Mouse (Mus musculus): ENCODE measurements around the gene Ms4a13. TPM values are rescaled to one million over a fixed set of nuclear protein-coding genes. Genes with fewer than 3 reads are reported as not detected.

Ms4a13 gene
- not detected in 2 replicates for polyA plus RNA-seq (2012)

GRCm38 (mm10) chr19:11196546-11196945, at the start of gene Ms4a13:
Gene Ms4a13, minus strand, starts transcription at chr19:11196737.
- Histone ChIP-seq H3K4me1 (ENCODE audit: control insufficient read depth) (no peaks in the 10 kb centered on the region), H3K4me3 (replicated peaks) (no peak within 1 kb of the TSS), H3K36me3 (ENCODE audit: control insufficient read depth) (no peaks in the 10 kb centered on the region), H3K27me3 (ENCODE audit: control insufficient read depth) (no peaks in the 10 kb centered on the region), H3K9me3 (ENCODE audit: control insufficient read depth, low read length) (no peaks in the 10 kb centered on the region)
- no peak for TF ChIP-seq TAL1 (IDR thresholded peaks at IDR 0.05; ENCODE audit: low read length)
- TF ChIP-seq GATA1 (IDR thresholded peaks at IDR 0.05; ENCODE audit: low read length), result no peak

GRCm38 (mm10) chr19:11244230-11244629, 47.7 kb upstream of the Ms4a13 start:
- Histone ChIP-seq H3K4me3 (replicated peaks) (no peak overlapping the region), H3K27me3 (ENCODE audit: control insufficient read depth) (no peaks in the 10 kb centered on the region), H3K36me3 (ENCODE audit: control insufficient read depth) (no peaks in the 10 kb centered on the region), H3K9me3 (ENCODE audit: control insufficient read depth, low read length) (no peaks in the 10 kb centered on the region), H3K4me1 (ENCODE audit: control insufficient read depth) (no peaks in the 10 kb centered on the region)
- TF ChIP-seq GATA1 (IDR thresholded peaks at IDR 0.05; ENCODE audit: low read length), result no peak
- TF ChIP-seq TAL1 (IDR thresholded peaks at IDR 0.05; ENCODE audit: low read length), result no peak

- no peaks in the 10 kb centered on the region for H3K4me1 ChIP-seq (ENCODE audit: control insufficient read depth)
Measured at GRCm38 (mm10) chr19:11242560-11242959, 46.0 kb upstream of the Ms4a13 start.

GRCm38 (mm10) chr19:11235820-11236219, 39.3 kb upstream of the Ms4a13 start:
- H3K4me1 ChIP-seq (ENCODE audit: control insufficient read depth), result no peaks in the 10 kb centered on the region
- TF ChIP-seq GATA1 (IDR thresholded peaks at IDR 0.05; ENCODE audit: low read length) (no peak), TAL1 (IDR thresholded peaks at IDR 0.05; ENCODE audit: low read length) (no peak)
- no peaks in the 10 kb centered on the region for H3K36me3 ChIP-seq (ENCODE audit: control insufficient read depth)
- H3K27me3 ChIP-seq (ENCODE audit: control insufficient read depth), result no peaks in the 10 kb centered on the region
- no peak overlapping the region for H3K4me3 ChIP-seq (replicated peaks)
- H3K9me3 ChIP-seq (ENCODE audit: control insufficient read depth, low read length), result no peaks in the 10 kb centered on the region

More at GRCm38 (mm10) chr19:11242560-11242959, 46.0 kb upstream of the Ms4a13 start:
- Histone ChIP-seq H3K9me3 (ENCODE audit: control insufficient read depth, low read length) (no peaks in the 10 kb centered on the region), H3K36me3 (ENCODE audit: control insufficient read depth) (no peaks in the 10 kb centered on the region), H3K27me3 (ENCODE audit: control insufficient read depth) (no peaks in the 10 kb centered on the region), H3K4me3 (replicated peaks) (no peak overlapping the region)
- TF ChIP-seq TAL1 (IDR thresholded peaks at IDR 0.05; ENCODE audit: low read length) (no peak), GATA1 (IDR thresholded peaks at IDR 0.05; ENCODE audit: low read length) (no peak)

GRCm38 (mm10) chr19:11234921-11235735, 38.6 kb upstream of the Ms4a13 start:
- Histone ChIP-seq H3K4me3 (replicated peaks) (no peak overlapping the region), H3K4me1 (ENCODE audit: control insufficient read depth) (no peaks in the 10 kb centered on the region), H3K36me3 (ENCODE audit: control insufficient read depth) (no peaks in the 10 kb centered on the region), H3K9me3 (ENCODE audit: control insufficient read depth, low read length) (no peaks in the 10 kb centered on the region), H3K27me3 (ENCODE audit: control insufficient read depth) (no peaks in the 10 kb centered on the region)
- TF ChIP-seq GATA1 (IDR thresholded peaks at IDR 0.05; ENCODE audit: low read length), result no peak
- no peak for TF ChIP-seq TAL1 (IDR thresholded peaks at IDR 0.05; ENCODE audit: low read length)

GRCm38 (mm10) chr19:11234244-11234643, 37.7 kb upstream of the Ms4a13 start:
- no peak for TF ChIP-seq TAL1 (IDR thresholded peaks at IDR 0.05; ENCODE audit: low read length)
- no peak for TF ChIP-seq GATA1 (IDR thresholded peaks at IDR 0.05; ENCODE audit: low read length)
- no peaks in the 10 kb centered on the region for H3K4me1 ChIP-seq (ENCODE audit: control insufficient read depth)
- H3K4me3 ChIP-seq (replicated peaks), result no peak overlapping the region
- no peaks in the 10 kb centered on the region for H3K9me3 ChIP-seq (ENCODE audit: control insufficient read depth, low read length)
- H3K27me3 ChIP-seq (ENCODE audit: control insufficient read depth), result no peaks in the 10 kb centered on the region
- no peaks in the 10 kb centered on the region for H3K36me3 ChIP-seq (ENCODE audit: control insufficient read depth)

GRCm38 (mm10) chr19:11232348-11232747, 35.8 kb upstream of the Ms4a13 start, which contains the start of gene Ms4a12:
Gene Ms4a12, minus strand, starts transcription at chr19:11232448.
- H3K27me3 ChIP-seq (ENCODE audit: control insufficient read depth), result no peaks in the 10 kb centered on the region
- no peak within 1 kb of the TSS for H3K4me3 ChIP-seq (replicated peaks)
- H3K4me1 ChIP-seq (ENCODE audit: control insufficient read depth), result no peaks in the 10 kb centered on the region
- no peaks in the 10 kb centered on the region for H3K36me3 ChIP-seq (ENCODE audit: control insufficient read depth)
- no peaks in the 10 kb centered on the region for H3K9me3 ChIP-seq (ENCODE audit: control insufficient read depth, low read length)
- TF ChIP-seq GATA1 (IDR thresholded peaks at IDR 0.05; ENCODE audit: low read length) (no peak), TAL1 (IDR thresholded peaks at IDR 0.05; ENCODE audit: low read length) (no peak)

GRCm38 (mm10) chr19:11192552-11192951, 4.0 kb downstream of the Ms4a13 start:
- H3K9me3 ChIP-seq (ENCODE audit: control insufficient read depth, low read length), result no peaks in the 10 kb centered on the region
- no peak overlapping the region for H3K4me3 ChIP-seq (replicated peaks)
- no peaks in the 10 kb centered on the region for H3K4me1 ChIP-seq (ENCODE audit: control insufficient read depth)
- TF ChIP-seq GATA1 (IDR thresholded peaks at IDR 0.05; ENCODE audit: low read length) (no peak), TAL1 (IDR thresholded peaks at IDR 0.05; ENCODE audit: low read length) (no peak)
- H3K36me3 ChIP-seq (ENCODE audit: control insufficient read depth), result no peaks in the 10 kb centered on the region
- no peaks in the 10 kb centered on the region for H3K27me3 ChIP-seq (ENCODE audit: control insufficient read depth)

- TF ChIP-seq TAL1 (IDR thresholded peaks at IDR 0.05; ENCODE audit: low read length) (no peak), GATA1 (IDR thresholded peaks at IDR 0.05; ENCODE audit: low read length) (no peak)
- Histone ChIP-seq H3K27me3 (ENCODE audit: control insufficient read depth) (no peaks in the 10 kb centered on the region), H3K9me3 (ENCODE audit: control insufficient read depth, low read length) (no peaks in the 10 kb centered on the region), H3K4me1 (ENCODE audit: control insufficient read depth) (no peaks in the 10 kb centered on the region), H3K4me3 (replicated peaks) (no peak overlapping the region), H3K36me3 (ENCODE audit: control insufficient read depth) (no peaks in the 10 kb centered on the region)
Measured at GRCm38 (mm10) chr19:11184121-11184520, 12.4 kb downstream of the Ms4a13 start.

All from erythroblast, embryonic 14.5 days (primary cell).